Mouse (Mus musculus) MEL (cell line): ENCODE measurements around the gene Fam155a. TPM values are rescaled to one million over a fixed set of nuclear protein-coding genes. Genes with fewer than 3 reads are reported as not detected.

Source experiments
- DNase-seq: peaks from one replicate; pipeline ENCODE4 v3.0.0; 2011; ENCODE audit warnings: low read depth, low spot score
- H3K27ac ChIP-seq: 2 replicates; pipeline ENCODE4 v1.5.1; 2012; ENCODE audit warnings: low read depth, mild to moderate bottlenecking, control low read depth, low read length, moderate library complexity; ENCODE audit not compliant: control insufficient read depth
- H3K27me3 ChIP-seq, 2 experiments: fragments of 150-350 bp in 1 of 2; sonication (generic) in 1 of 2; 2 replicates each; pipeline ENCODE4 v1.6.1; 2012; ENCODE audit warnings: low read length in 2 of 2, mild to moderate bottlenecking in 2 of 2, improper control_type of control experiment in 1 of 2, moderate library complexity in 1 of 2; ENCODE audit not compliant: insufficient read depth in 2 of 2, control insufficient read depth in 1 of 2
- H3K36me3 ChIP-seq, 2 experiments: 2 replicates each; pipeline ENCODE4 v1.6.1; 2012 to 2014; ENCODE audit warnings: low read length in 2 of 2, improper control_type of control experiment in 1 of 2, inconsistent platforms in 1 of 2, mild to moderate bottlenecking in 1 of 2; ENCODE audit not compliant: insufficient read depth in 2 of 2, control insufficient read depth in 1 of 2
- H3K4me1 ChIP-seq, 2 experiments: fragments of 150-350 bp in 1 of 2; sonication (generic) in 1 of 2; 2 replicates each; pipeline ENCODE4 v1.6.1; 2012; ENCODE audit warnings: low read length in 2 of 2, improper control_type of control experiment in 1 of 2, mild to moderate bottlenecking in 1 of 2; ENCODE audit not compliant: insufficient read depth in 2 of 2, control insufficient read depth in 1 of 2
- H3K4me3 ChIP-seq, 2 experiments: fragments of 150-350 bp in 1 of 2; sonication (generic) in 1 of 2; 2 replicates each; pipeline ENCODE4 v1.5.1; 2012; ENCODE audit warnings: low read depth in 2 of 2, low read length in 2 of 2, mild to moderate bottlenecking in 2 of 2, moderate library complexity in 2 of 2, control low read depth in 1 of 2, improper control_type of control experiment in 1 of 2; ENCODE audit not compliant: control insufficient read depth in 1 of 2, insufficient read depth in 1 of 2
- H3K79me2 ChIP-seq: 2 replicates; pipeline ENCODE4 v1.6.1; 2012; ENCODE audit warnings: mild to moderate bottlenecking, low read length, moderate library complexity; ENCODE audit not compliant: control insufficient read depth, poor library complexity, insufficient read depth
- H3K9ac ChIP-seq: 2 replicates; pipeline ENCODE4 v1.6.1; 2012; ENCODE audit warnings: low read depth, mild to moderate bottlenecking, control low read depth, low read length, moderate library complexity; ENCODE audit not compliant: control insufficient read depth, poor library complexity, severe bottlenecking
- H3K9me3 ChIP-seq: fragments of 150-350 bp; sonication (generic); replicated peaks from 2 replicates; pipeline ENCODE4 v1.6.1; 2012; ENCODE audit warnings: mild to moderate bottlenecking, low read length, improper control_type of control experiment, moderate library complexity; ENCODE audit not compliant: insufficient read depth
- CTCF ChIP-seq, 3 experiments: IDR thresholded peaks in 2 of 3; conservative IDR thresholded peaks in 1 of 3; 2 replicates each; pipeline ENCODE4 v1.5.1; 2011 to 2012; ENCODE audit warnings: low read length in 3 of 3, low read depth in 2 of 3, mild to moderate bottlenecking in 2 of 3, improper control_type of control experiment in 1 of 3, inconsistent platforms in 1 of 3, mixed read lengths in 1 of 3, moderate library complexity in 1 of 3; ENCODE audit not compliant: control insufficient read depth in 1 of 3, insufficient read depth in 1 of 3, poor library complexity in 1 of 3, severe bottlenecking in 1 of 3
- EP300 ChIP-seq, 2 experiments: IDR thresholded peaks; 2 replicates each; pipeline ENCODE4 v1.6.1; 2011; ENCODE audit warnings: improper control_type of control experiment in 2 of 2, low read length in 2 of 2, low read depth in 1 of 2, mild to moderate bottlenecking in 1 of 2
- ETS1 ChIP-seq: IDR thresholded peaks from 2 replicates; pipeline ENCODE4 v1.6.1; 2012; ENCODE audit warnings: low read depth, mild to moderate bottlenecking, inconsistent platforms, low read length, improper control_type of control experiment, moderate library complexity
- GABPA ChIP-seq: IDR thresholded peaks from 2 replicates; pipeline ENCODE4 v1.6.1; 2012; ENCODE audit warnings: low read depth, mild to moderate bottlenecking, inconsistent platforms, low read length, improper control_type of control experiment, moderate library complexity
- GATA1 ChIP-seq: IDR thresholded peaks from 2 replicates; pipeline ENCODE4 v1.6.1; 2011; ENCODE audit warnings: low read depth, low read length, improper control_type of control experiment
- JUND ChIP-seq: IDR thresholded peaks from 2 replicates; pipeline ENCODE4 v1.6.1; 2011; ENCODE audit warnings: low read depth, mild to moderate bottlenecking, improper control_type of control experiment, low read length
- KAT2A ChIP-seq: conservative IDR thresholded peaks from 2 replicates; pipeline ENCODE4 v1.6.1; 2012; ENCODE audit warnings: low read depth, low read length, improper control_type of control experiment, inconsistent platforms
- MAFK ChIP-seq: IDR thresholded peaks from 2 replicates; pipeline ENCODE4 v1.6.1; 2011; ENCODE audit warnings: low read depth, mild to moderate bottlenecking, low read length, improper control_type of control experiment, borderline replicate concordance
- MAX ChIP-seq: IDR thresholded peaks from 2 replicates; pipeline ENCODE4 v1.6.1; 2011; ENCODE audit warnings: low read length, improper control_type of control experiment
- MXI1 ChIP-seq: IDR thresholded peaks from 2 replicates; pipeline ENCODE4 v1.6.1; 2011; ENCODE audit warnings: mild to moderate bottlenecking, low read depth, low read length, improper control_type of control experiment
- MYB ChIP-seq: IDR thresholded peaks from 2 replicates; pipeline ENCODE4 v1.6.1; 2011; ENCODE audit warnings: mild to moderate bottlenecking, low read depth, low read length, improper control_type of control experiment
- POLR2AphosphoS2 ChIP-seq: IDR thresholded peaks from 2 replicates; pipeline ENCODE4 v1.6.1; 2011; ENCODE audit warnings: low read length, improper control_type of control experiment
- RAD21 ChIP-seq: IDR thresholded peaks from 2 replicates; pipeline ENCODE4 v1.6.1; 2011; ENCODE audit warnings: mild to moderate bottlenecking, low read depth, low read length, improper control_type of control experiment
- SIN3A ChIP-seq: IDR thresholded peaks from 2 replicates; pipeline ENCODE4 v1.6.1; 2012; ENCODE audit warnings: low read length, improper control_type of control experiment, inconsistent platforms
- SMC3 ChIP-seq: IDR thresholded peaks from 2 replicates; pipeline ENCODE4 v1.6.1; 2011; ENCODE audit warnings: low read depth, low read length, improper control_type of control experiment
- TAL1 ChIP-seq: IDR thresholded peaks from 2 replicates; pipeline ENCODE4 v1.6.1; 2012; ENCODE audit warnings: mild to moderate bottlenecking, inconsistent platforms, low read length, moderate library complexity, mixed read lengths
- TCF12 ChIP-seq: IDR thresholded peaks from 2 replicates; pipeline ENCODE4 v1.6.1; 2014; ENCODE audit warnings: low read depth, mild to moderate bottlenecking, inconsistent platforms, low read length, improper control_type of control experiment, moderate library complexity
- USF1 ChIP-seq: IDR thresholded peaks from 2 replicates; pipeline ENCODE4 v1.6.1; 2014; ENCODE audit warnings: low read depth, mild to moderate bottlenecking, inconsistent platforms, low read length, improper control_type of control experiment, moderate library complexity
- USF2 ChIP-seq, 2 experiments: IDR thresholded peaks; 2 replicates each; pipeline ENCODE4 v1.6.1; 2011 to 2012; ENCODE audit warnings: improper control_type of control experiment in 2 of 2, low read length in 2 of 2, borderline replicate concordance in 1 of 2, inconsistent platforms in 1 of 2, low read depth in 1 of 2, mild to moderate bottlenecking in 1 of 2; ENCODE audit not compliant: insufficient read depth in 1 of 2
- ZC3H11A ChIP-seq: IDR thresholded peaks from 2 replicates; pipeline ENCODE4 v1.6.1; 2012; ENCODE audit warnings: low read depth, mild to moderate bottlenecking, inconsistent platforms, low read length, improper control_type of control experiment
- ZKSCAN1 ChIP-seq: IDR thresholded peaks from 2 replicates; pipeline ENCODE4 v1.6.1; 2012; ENCODE audit warnings: low read depth, mild to moderate bottlenecking, inconsistent platforms, low read length, improper control_type of control experiment, moderate library complexity
- ZMIZ1 ChIP-seq: IDR thresholded peaks from 2 replicates; pipeline ENCODE4 v1.6.1; 2012; ENCODE audit warnings: low read depth, mild to moderate bottlenecking, inconsistent platforms, low read length, improper control_type of control experiment, moderate library complexity
- polyA plus RNA-seq, 2 experiments: library from polyadenylated mRNA; stranded (reverse) in 1 of 2; unstranded in 1 of 2; fragments of >175 nt in 1 of 2; fragments of >200 nt in 1 of 2; gene quantifications; 2 replicates each; pipeline versions ENCODE4 v1.2.1 to v1.2.4; 2012; ENCODE audit warnings: low replicate concordance in 2 of 2, low read depth in 1 of 2; ENCODE audit not compliant: insufficient read length in 2 of 2, insufficient read depth in 1 of 2, missing spikeins in 1 of 2
- total RNA-seq: library from RNA; depleted of rRNA; stranded (reverse); fragments of 300-350 nt; gene quantifications from 2 replicates; pipeline ENCODE4 v1.2.3, GENCODE M21; 2012

Fam155a gene
- total and polyA plus RNA-seq, 3 experiments = not detected

GRCm38 (mm10) chr8:9292532-9292931, 478.4 kb downstream of the Fam155a start:
- TF ChIP-seq MAX = no peak
- TF ChIP-seq TCF12 = no peak
- TF ChIP-seq MYB = no peak
- TF ChIP-seq GATA1 = no peak
- no peak for TF ChIP-seq POLR2AphosphoS2
- no peak overlapping the region for H3K9ac ChIP-seq
- no peaks in the 10 kb centered on the region for H3K9me3 ChIP-seq
- no peak overlapping the region for H3K27ac ChIP-seq
- DNase-seq = no peak
- no peaks in the 10 kb centered on the region for H3K36me3 ChIP-seq
- H3K4me1 ChIP-seq = no peaks in the 10 kb centered on the region
- no peaks in the 10 kb centered on the region for H3K27me3 ChIP-seq
- no peak overlapping the region for H3K4me3 ChIP-seq
- H3K79me2 ChIP-seq = no peaks in the 10 kb centered on the region

GRCm38 (mm10) chr8:9288015-9288729, 482.8 kb downstream of the Fam155a start:
- Histone ChIP-seq H3K79me2 (no peaks in the 10 kb centered on the region), H3K9me3 (no peaks in the 10 kb centered on the region), H3K36me3 (no peaks in the 10 kb centered on the region), H3K4me3 (no peak overlapping the region), H3K9ac (no peak overlapping the region), H3K4me1 (no peaks in the 10 kb centered on the region), H3K27ac (no peak overlapping the region), H3K27me3 (no peaks in the 10 kb centered on the region)
- TF ChIP-seq ZKSCAN1 = no peak
- TF ChIP-seq ZMIZ1 = no peak
- TF ChIP-seq SMC3 = no peak
- TF ChIP-seq ZC3H11A = no peak
- no peak for TF ChIP-seq MAFK
- no peak for TF ChIP-seq POLR2AphosphoS2
- no peak for TF ChIP-seq USF1
- no peak for TF ChIP-seq RAD21
- DNase-seq = no peak

GRCm38 (mm10) chr8:9274117-9274516, 496.8 kb downstream of the Fam155a start:
- Histone ChIP-seq H3K27me3 (no peaks in the 10 kb centered on the region), H3K36me3 (no peaks in the 10 kb centered on the region), H3K9me3 (no peaks in the 10 kb centered on the region), H3K4me3 (no peak overlapping the region), H3K4me1 (no peaks in the 10 kb centered on the region), H3K9ac (no peak overlapping the region), H3K27ac (no peak overlapping the region), H3K79me2 (no peaks in the 10 kb centered on the region)
- TF ChIP-seq ZC3H11A = no peak
- no peak for TF ChIP-seq TAL1
- no peak for TF ChIP-seq MAX
- no peak for TF ChIP-seq MXI1
- TF ChIP-seq RAD21 = no peak
- TF ChIP-seq TCF12 = no peak
- no peak for TF ChIP-seq MYB
- TF ChIP-seq GABPA = no peak
- TF ChIP-seq MAFK = no peak
- TF ChIP-seq CTCF (IDR thresholded peaks at IDR 0.05 in 2 of 3, conservative IDR thresholded peaks at IDR 0.05 in 1 of 3; ENCODE audit: control insufficient read depth in 1 of 3, insufficient read depth in 1 of 3, low read depth in 2 of 3, low read length in 3 of 3, poor library complexity in 1 of 3, severe bottlenecking in 1 of 3) = no peak
- TF ChIP-seq EP300 (IDR thresholded peaks at IDR 0.05; ENCODE audit: low read depth in 1 of 2, low read length in 2 of 2) = no peak
- TF ChIP-seq USF2 (IDR thresholded peaks at IDR 0.05; ENCODE audit: borderline replicate concordance in 1 of 2, insufficient read depth in 1 of 2, low read depth in 1 of 2, low read length in 2 of 2) = no peak
- no peak for TF ChIP-seq KAT2A
- no peak for TF ChIP-seq JUND
- no peak for TF ChIP-seq ZMIZ1
- TF ChIP-seq SIN3A = no peak
- no peak for TF ChIP-seq SMC3
- TF ChIP-seq ETS1 = no peak
- no peak for DNase-seq
